Mouse (Mus musculus) heart, embryonic 10.5 days (tissue): ENCODE results near the gene Cobl. TPM values are rescaled to one million over a fixed set of nuclear protein-coding genes. Genes with fewer than 3 reads are reported as not detected.

Source experiments
- DNase-seq: peaks from one replicate; pipeline ENCODE4 v3.0.0-alpha.2; 2017; ENCODE audit warnings: low spot score
- H3K27ac ChIP-seq: fragments of 300-500 bp; sonication (generic); 2 replicates; pipeline ENCODE4 v1.5.1; 2016; ENCODE audit warnings: mild to moderate bottlenecking
- H3K27me3 ChIP-seq: fragments of 300-500 bp; sonication (generic); 2 replicates; pipeline ENCODE4 v1.6.1; 2016; ENCODE audit warnings: mild to moderate bottlenecking; ENCODE audit not compliant: poor library complexity, insufficient read depth, severe bottlenecking
- H3K36me3 ChIP-seq: fragments of 300-500 bp; sonication (generic); 2 replicates; pipeline ENCODE4 v1.6.1; 2016; ENCODE audit warnings: mild to moderate bottlenecking, moderate library complexity
- H3K4me1 ChIP-seq: fragments of 300-500 bp; sonication (generic); 2 replicates; pipeline ENCODE4 v1.6.1; 2016; ENCODE audit warnings: mild to moderate bottlenecking
- H3K4me3 ChIP-seq: fragments of 300-500 bp; sonication (generic); 2 replicates; pipeline ENCODE4 v1.5.1; 2016; ENCODE audit warnings: mild to moderate bottlenecking, moderate library complexity
- H3K9me3 ChIP-seq: fragments of 300-500 bp; sonication (generic); 2 replicates; pipeline ENCODE4 v1.6.1; 2016; ENCODE audit warnings: mild to moderate bottlenecking, moderate library complexity
- WGBS: fragments of 180-500 bp; shearing (Covaris S2); methylation state at CpG from one replicate; pipeline ENCODE4 v1.1.7; 2016; 5-methylcytosine and 5-hydroxymethylcytosine counted together
- polyA plus RNA-seq: library from polyadenylated mRNA; unstranded; fragments of >200 nt; fragmentation: Nextera tagmentation; extraction: Ambion mirVana; gene quantifications from 2 replicates; pipeline ENCODE4 v1.2.1, GENCODE M21; 2016

Cobl gene
- polyA plus RNA-seq, 1 experiment from 2014 or later, result 19.8 TPM

GRCm38 (mm10) chr11:12409463-12409862, 55.3 kb downstream of the Cobl start:
- H3K4me3 ChIP-seq, result no peak overlapping the region
- DNase-seq, result no peak
- no peaks in the 10 kb centered on the region for H3K27me3 ChIP-seq
- no peaks in the 10 kb centered on the region for H3K4me1 ChIP-seq
- H3K9me3 ChIP-seq, result no peaks in the 10 kb centered on the region
- WGBS, result 70% methylated on average over 4 of the region's 4 CpGs
- H3K27ac ChIP-seq, result no peak overlapping the region
- no peaks in the 10 kb centered on the region for H3K36me3 ChIP-seq

- no peak overlapping the region for H3K27ac ChIP-seq
- H3K4me3 ChIP-seq, result no peak overlapping the region
- DNase-seq, result no peak
- no peaks in the 10 kb centered on the region for H3K9me3 ChIP-seq
- H3K27me3 ChIP-seq, result no peaks in the 10 kb centered on the region
- no peaks in the 10 kb centered on the region for H3K4me1 ChIP-seq
- WGBS, result 83% methylated on average over 6 of the region's 6 CpGs
- no peaks in the 10 kb centered on the region for H3K36me3 ChIP-seq
Measured at GRCm38 (mm10) chr11:12407834-12408233, 56.9 kb downstream of the Cobl start.

GRCm38 (mm10) chr11:12399903-12400302, 64.9 kb downstream of the Cobl start:
- DNase-seq, result no peak
- no peaks in the 10 kb centered on the region for H3K9me3 ChIP-seq
- WGBS, result 80% methylated on average over 2 of the region's 2 CpGs
- peaks cover 17% of the 10 kb centered on the region for H3K4me1 ChIP-seq
- H3K4me3 ChIP-seq, result no peak overlapping the region
- H3K36me3 ChIP-seq, result no peaks in the 10 kb centered on the region
- H3K27me3 ChIP-seq, result no peaks in the 10 kb centered on the region
- no peak overlapping the region for H3K27ac ChIP-seq

GRCm38 (mm10) chr11:12396196-12396595, 68.6 kb downstream of the Cobl start:
- Histone ChIP-seq H3K27me3 (no peaks in the 10 kb centered on the region), H3K4me1 (peaks cover 28% of the 10 kb centered on the region), H3K27ac (peak overlapping the region; percentile 64), H3K9me3 (no peaks in the 10 kb centered on the region), H3K36me3 (no peaks in the 10 kb centered on the region), H3K4me3 (no peak overlapping the region)
- no peak for DNase-seq

- no peak for DNase-seq
- H3K36me3 ChIP-seq, result no peaks in the 10 kb centered on the region
- H3K4me1 ChIP-seq, result peaks cover 28% of the 10 kb centered on the region
- no peak overlapping the region for H3K4me3 ChIP-seq
- 58% methylated on average over 1 of the region's 1 CpGs for WGBS
- no peaks in the 10 kb centered on the region for H3K9me3 ChIP-seq
- H3K27me3 ChIP-seq, result no peaks in the 10 kb centered on the region
- H3K27ac ChIP-seq, result peak overlapping the region; percentile 4; the same call in 1 of the 2 replicates
Measured at GRCm38 (mm10) chr11:12394701-12395100, 70.1 kb downstream of the Cobl start.

GRCm38 (mm10) chr11:12394151-12394550, 70.6 kb downstream of the Cobl start:
- no peak for DNase-seq
- peaks cover 28% of the 10 kb centered on the region for H3K4me1 ChIP-seq
- no peaks in the 10 kb centered on the region for H3K27me3 ChIP-seq
- H3K27ac ChIP-seq, result no peak overlapping the region; the same call in 1 of the 2 replicates
- H3K4me3 ChIP-seq, result no peak overlapping the region
- no peaks in the 10 kb centered on the region for H3K36me3 ChIP-seq
- WGBS, result 48% methylated on average over 3 of the region's 3 CpGs
- no peaks in the 10 kb centered on the region for H3K9me3 ChIP-seq

- no peaks in the 10 kb centered on the region for H3K36me3 ChIP-seq
- no peaks in the 10 kb centered on the region for H3K27me3 ChIP-seq
Measured at GRCm38 (mm10) chr11:12384826-12385225, 79.9 kb downstream of the Cobl start.

GRCm38 (mm10) chr11:12382991-12383390, 81.8 kb downstream of the Cobl start:
- Histone ChIP-seq H3K36me3 (no peaks in the 10 kb centered on the region), H3K4me1 (peaks cover 5% of the 10 kb centered on the region; the same call in 1 of the 2 replicates), H3K4me3 (no peak overlapping the region), H3K27ac (no peak overlapping the region), H3K9me3 (no peaks in the 10 kb centered on the region), H3K27me3 (no peaks in the 10 kb centered on the region)
- no peak for DNase-seq
- WGBS, result 66% methylated on average over 4 of the region's 4 CpGs

More at GRCm38 (mm10) chr11:12384826-12385225, 79.9 kb downstream of the Cobl start:
- no peak overlapping the region for H3K27ac ChIP-seq
- 68% methylated on average over 2 of the region's 2 CpGs for WGBS
- peaks cover 5% of the 10 kb centered on the region; the same call in 1 of the 2 replicates for H3K4me1 ChIP-seq
- no peak overlapping the region for H3K4me3 ChIP-seq
- no peak for DNase-seq
- no peaks in the 10 kb centered on the region for H3K9me3 ChIP-seq

GRCm38 (mm10) chr11:12381096-12381495, 83.7 kb downstream of the Cobl start:
- no peak overlapping the region for H3K4me3 ChIP-seq
- H3K9me3 ChIP-seq, result no peaks in the 10 kb centered on the region
- peaks cover 5% of the 10 kb centered on the region; the same call in 1 of the 2 replicates for H3K4me1 ChIP-seq
- no peak overlapping the region for H3K27ac ChIP-seq
- H3K27me3 ChIP-seq, result no peaks in the 10 kb centered on the region
- DNase-seq, result no peak
- WGBS, result 71% methylated on average over 3 of the region's 3 CpGs
- no peaks in the 10 kb centered on the region for H3K36me3 ChIP-seq

- H3K9me3 ChIP-seq, result no peaks in the 10 kb centered on the region
Measured at GRCm38 (mm10) chr11:12376628-12377027, 88.1 kb downstream of the Cobl start.

GRCm38 (mm10) chr11:12373106-12374098, 91.4 kb downstream of the Cobl start:
- Histone ChIP-seq H3K27me3 (no peaks in the 10 kb centered on the region), H3K4me3 (no peak overlapping the region), H3K4me1 (0 out of 2 replicates have a peak, but pooled peaks cover 3% of the 10 kb centered on the region), H3K9me3 (no peaks in the 10 kb centered on the region), H3K27ac (no peak overlapping the region), H3K36me3 (no peaks in the 10 kb centered on the region)
- WGBS, result 33% methylated on average over 12 of the region's 12 CpGs
- DNase-seq, result peak; percentile 88

More at GRCm38 (mm10) chr11:12376628-12377027, 88.1 kb downstream of the Cobl start:
- Histone ChIP-seq H3K27me3 (no peaks in the 10 kb centered on the region), H3K27ac (no peak overlapping the region), H3K4me3 (no peak overlapping the region), H3K36me3 (no peaks in the 10 kb centered on the region), H3K4me1 (0 out of 2 replicates have a peak, but pooled peaks cover 3% of the 10 kb centered on the region)
- no peak for DNase-seq
- 73% methylated on average over 3 of the region's 3 CpGs for WGBS

- no peak overlapping the region for H3K4me3 ChIP-seq
- H3K36me3 ChIP-seq, result no peaks in the 10 kb centered on the region
- H3K27me3 ChIP-seq, result no peaks in the 10 kb centered on the region
- H3K9me3 ChIP-seq, result no peaks in the 10 kb centered on the region
- 0 out of 2 replicates have a peak, but pooled peaks cover 3% of the 10 kb centered on the region for H3K4me1 ChIP-seq
- no peak for DNase-seq
- no peak overlapping the region for H3K27ac ChIP-seq
Measured at GRCm38 (mm10) chr11:12370957-12371356, 93.8 kb downstream of the Cobl start.

GRCm38 (mm10) chr11:12367426-12368178, 97.2 kb downstream of the Cobl start:
- WGBS, result 75% methylated on average over 5 of the region's 5 CpGs
- no peaks in the 10 kb centered on the region for H3K9me3 ChIP-seq

More at GRCm38 (mm10) chr11:12367426-12368178, 97.2 kb downstream of the Cobl start:
- Histone ChIP-seq H3K27me3 (no peaks in the 10 kb centered on the region), H3K4me3 (no peak overlapping the region), H3K4me1 (no peaks in the 10 kb centered on the region), H3K36me3 (no peaks in the 10 kb centered on the region), H3K27ac (no peak overlapping the region)
- no peak for DNase-seq
